Mouse (Mus musculus) testis, adult 2 months (tissue): ENCODE data around the gene Meis1.

Source experiments
- CTCF ChIP-seq: fragments of 200-500 bp; IDR thresholded peaks from 2 replicates; pipeline ENCODE4 v1.5.1; 2012; ENCODE audit warnings: low read depth, mild to moderate bottlenecking, inconsistent platforms, low read length, moderate library complexity; ENCODE audit not compliant: control insufficient read depth, insufficient read depth, insufficient replicate concordance
- POLR2A ChIP-seq: fragments of 200-500 bp; IDR thresholded peaks from 2 replicates; pipeline ENCODE4 v1.6.1; 2012; ENCODE audit warnings: low read depth, mild to moderate bottlenecking, inconsistent platforms, low read length, moderate library complexity; ENCODE audit not compliant: control insufficient read depth

DNA sequence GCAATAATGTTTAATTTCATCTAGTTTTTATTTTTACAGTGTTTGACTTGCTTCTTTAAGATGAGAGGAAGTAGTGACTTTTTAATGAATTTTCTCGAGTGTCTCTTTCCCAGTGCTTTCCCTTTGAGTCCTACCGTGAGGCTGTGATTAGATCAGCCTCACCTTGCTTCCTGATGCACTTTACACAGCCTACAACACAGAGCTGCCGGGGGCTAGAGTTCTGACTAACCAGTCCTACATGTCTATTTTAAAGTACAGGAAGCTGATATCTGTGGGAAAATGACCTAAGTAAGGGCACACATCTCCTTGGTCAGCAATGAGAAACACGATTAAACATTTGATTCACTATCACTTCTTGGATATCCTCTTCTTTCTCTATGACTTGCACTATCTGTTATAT lies 119.9 kb downstream of the Meis1 start:
- TF ChIP-seq POLR2A: no peak
- no peak for TF ChIP-seq CTCF
